Mouse (Mus musculus): Measurements from ENCODE around the gene Tgfbr3. TPM values are rescaled to one million over a fixed set of nuclear protein-coding genes. Genes with fewer than 3 reads are reported as not detected.

The Tgfbr3 gene
- 1 to 10 TPM; 4.0 to 8.2 TPM for polyA plus RNA-seq (2017; shearing (Covaris generic))

DNA sequence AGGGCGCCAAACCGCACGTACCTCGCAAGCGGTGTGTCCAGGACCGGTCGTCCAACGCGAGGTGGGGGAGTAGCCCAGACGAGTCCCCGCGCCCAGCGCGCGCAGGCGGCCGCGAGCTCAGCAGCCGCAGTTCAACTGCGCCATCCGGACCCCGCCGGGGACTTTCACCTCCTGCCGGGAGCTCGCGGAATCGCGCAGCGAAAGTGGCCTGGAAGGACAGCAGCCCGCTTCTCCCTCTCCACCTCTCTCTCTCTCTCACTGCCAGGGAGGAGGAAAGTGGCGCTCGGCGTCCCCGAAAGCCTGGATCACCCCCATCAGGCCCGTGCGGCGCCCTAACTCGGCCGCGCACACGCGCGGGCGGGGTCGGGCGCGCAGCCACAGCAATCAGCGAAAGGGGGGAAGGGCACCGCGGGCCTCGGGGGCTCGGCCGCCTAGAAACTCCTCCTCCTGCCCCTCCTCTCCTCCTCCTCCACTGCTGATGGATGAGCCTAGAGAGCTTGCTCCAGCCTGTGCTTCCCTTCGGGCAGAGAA, at the start of gene Tgfbr3:
Gene Tgfbr3, minus strand, starts transcription at position 396 of the 531 bp plus-strand sequence.
- ATAC-seq = peak; percentile 70

DNA sequence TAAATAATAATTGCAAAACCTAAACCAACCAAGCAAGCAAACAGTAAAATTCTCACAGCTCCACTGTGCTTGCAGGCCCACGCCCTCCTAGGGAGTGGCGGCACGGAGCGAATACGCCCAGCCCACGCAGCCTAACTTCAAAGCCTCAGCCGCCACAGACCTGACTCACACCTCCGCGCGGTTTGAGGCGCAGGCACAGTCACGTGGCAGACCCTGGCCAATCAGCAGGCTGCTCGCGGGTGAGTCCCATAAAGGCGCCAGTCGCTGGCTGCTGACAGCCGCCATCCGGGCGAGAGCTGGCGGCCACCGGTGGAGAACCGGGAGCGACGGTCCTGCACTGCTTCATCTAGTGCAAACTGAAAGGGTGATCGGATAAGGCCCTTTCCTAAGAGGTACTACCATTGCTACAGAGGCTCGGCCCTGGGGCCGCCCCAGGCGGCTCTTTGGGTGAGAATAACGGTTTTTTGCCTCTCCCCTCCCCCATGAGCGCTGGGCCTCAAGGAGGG, 41.5 kb upstream of the Tgfbr3 start, which contains the start of gene Brdt:
Gene Brdt, plus strand, starts transcription at position 244 of the 506 bp plus-strand sequence.
- ATAC-seq = no peak

DNA sequence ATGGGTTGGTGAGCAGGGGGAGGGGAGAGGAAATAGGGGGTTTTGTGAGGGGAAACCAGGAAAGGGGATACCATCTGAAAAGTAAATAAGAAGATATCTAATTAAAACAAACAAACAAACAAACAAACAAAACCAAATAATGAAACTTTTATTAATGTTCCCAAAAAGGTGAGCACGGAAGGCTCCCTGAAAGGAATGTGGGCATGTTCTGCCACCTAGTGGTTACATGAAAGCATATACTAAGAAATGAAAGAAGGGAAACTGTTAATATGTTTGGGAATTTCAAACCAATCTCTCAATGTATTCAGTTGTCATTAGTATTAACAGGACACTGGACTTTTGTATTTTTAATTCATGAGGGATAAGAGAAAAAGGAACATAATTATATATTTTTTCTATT, 31.3 kb upstream of the Tgfbr3 start:
- no peak for ATAC-seq

DNA sequence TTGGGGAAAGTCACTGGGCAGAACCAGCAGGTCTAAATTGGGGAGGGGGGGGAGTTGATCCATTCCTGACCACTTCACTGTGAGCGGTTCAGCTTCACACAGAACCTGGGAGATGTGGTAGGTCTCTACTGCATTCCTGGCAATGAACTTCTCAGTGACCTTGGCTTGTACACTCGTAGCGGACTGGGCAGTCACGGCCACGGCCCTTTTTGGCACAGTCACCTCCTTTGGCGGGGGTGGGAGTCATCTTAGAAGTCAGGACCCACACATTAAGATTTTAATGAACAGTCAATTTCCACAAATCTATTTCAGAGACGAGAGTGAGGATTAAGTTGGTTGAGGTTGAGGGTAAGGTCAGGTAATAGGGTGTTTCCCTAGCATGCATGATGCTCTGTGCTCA, 27.7 kb upstream of the Tgfbr3 start:
- ATAC-seq = no peak

DNA sequence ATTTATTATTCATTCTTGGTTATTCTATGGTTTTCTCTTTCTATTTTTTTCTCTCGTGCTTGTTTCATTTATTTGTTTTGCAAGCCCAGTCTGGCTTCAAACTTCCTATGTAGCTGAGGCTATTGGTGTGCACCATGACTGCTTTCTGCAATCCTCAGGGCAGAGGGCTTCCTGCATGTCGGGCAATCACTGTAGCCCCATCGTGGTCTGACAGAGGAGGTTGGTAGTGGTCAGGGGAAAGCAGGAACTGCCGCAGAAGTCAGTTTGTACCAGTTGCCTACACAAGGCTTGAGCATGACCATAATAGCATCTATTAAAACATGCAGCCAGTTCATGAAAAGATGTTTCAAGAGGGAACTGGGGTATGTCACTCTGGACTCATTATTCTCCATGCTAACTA, 18.0 kb upstream of the Tgfbr3 start:
- ATAC-seq = no peak

DNA sequence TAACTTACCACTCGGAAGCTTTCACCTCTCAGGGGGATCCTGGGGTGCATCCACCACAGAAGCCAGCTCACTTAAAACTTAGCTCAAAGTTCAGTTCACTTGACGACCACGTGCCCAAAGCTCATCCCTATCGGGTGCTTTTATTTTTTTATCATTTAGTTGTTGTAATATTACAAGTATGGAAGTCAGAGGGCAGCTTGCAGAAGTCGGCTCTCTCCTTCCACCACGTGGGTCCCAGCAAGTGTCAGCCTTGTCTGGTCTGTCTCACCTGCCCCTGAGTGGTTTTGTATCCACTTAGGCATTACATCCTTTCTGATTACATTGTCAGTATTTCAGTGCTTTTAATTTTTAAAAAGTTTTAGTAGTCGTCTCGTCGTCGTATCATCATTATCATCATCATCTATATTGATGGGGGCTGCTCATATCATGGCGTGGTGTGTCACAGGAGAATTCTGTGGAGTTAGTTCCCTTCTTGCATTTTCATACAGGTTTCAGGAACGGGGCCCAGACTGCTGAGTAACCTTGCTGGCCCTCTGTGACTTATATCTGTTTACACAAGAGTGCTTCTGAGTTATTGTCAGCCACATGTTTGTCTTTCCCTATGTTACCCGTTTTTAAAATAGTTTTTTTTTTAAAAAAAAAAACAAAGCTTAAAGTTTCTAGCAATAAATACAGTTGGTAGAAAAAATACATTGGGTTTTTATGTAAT, 14.8 kb upstream of the Tgfbr3 start:
- ATAC-seq = no peak

DNA sequence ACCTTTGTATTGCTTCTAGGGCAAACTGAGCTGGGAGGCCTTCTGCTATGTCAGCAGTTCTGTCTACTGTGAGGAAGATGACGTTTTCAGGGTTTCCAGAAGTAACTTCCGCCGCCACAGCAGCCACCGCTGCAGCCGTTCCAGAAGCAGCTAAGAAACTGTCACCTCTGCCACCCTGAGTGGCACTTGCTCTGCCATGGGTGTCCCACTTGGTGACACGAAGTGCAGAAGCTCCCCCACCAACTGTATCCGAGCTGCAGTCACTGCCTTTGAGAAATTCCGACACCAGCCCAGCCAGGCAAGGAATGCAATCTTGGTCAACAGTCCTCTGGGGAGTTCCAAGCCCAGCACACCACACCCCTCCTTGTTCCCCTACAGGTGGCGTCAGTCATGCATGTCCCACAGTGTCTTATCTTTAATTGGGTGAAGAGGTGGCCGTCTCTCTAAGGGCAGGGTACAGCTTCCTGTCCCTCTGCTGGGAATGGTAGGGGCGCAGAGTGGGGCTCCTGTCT, 14.0 kb upstream of the Tgfbr3 start:
- peak; percentile 63 for ATAC-seq

DNA sequence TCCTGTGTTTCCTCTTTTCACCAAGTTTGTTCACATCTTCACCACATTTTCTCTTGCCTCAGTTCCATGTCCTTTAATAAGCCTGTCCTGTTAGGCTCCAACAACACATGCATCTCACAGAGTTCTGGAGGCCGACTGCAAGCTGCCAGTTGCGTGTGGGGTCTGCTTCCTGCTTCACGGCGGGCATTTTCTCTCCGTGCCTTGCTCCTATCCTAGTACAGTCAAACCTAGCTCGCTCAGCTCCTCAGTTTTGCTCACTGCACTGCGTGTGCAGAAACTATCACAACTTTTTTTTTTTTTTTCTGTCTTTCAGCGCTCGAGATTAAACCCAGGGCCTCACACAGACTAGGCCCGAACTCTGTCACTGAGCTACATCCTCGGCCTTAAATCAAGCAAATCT, 9.4 kb upstream of the Tgfbr3 start:
- ATAC-seq = no peak

DNA sequence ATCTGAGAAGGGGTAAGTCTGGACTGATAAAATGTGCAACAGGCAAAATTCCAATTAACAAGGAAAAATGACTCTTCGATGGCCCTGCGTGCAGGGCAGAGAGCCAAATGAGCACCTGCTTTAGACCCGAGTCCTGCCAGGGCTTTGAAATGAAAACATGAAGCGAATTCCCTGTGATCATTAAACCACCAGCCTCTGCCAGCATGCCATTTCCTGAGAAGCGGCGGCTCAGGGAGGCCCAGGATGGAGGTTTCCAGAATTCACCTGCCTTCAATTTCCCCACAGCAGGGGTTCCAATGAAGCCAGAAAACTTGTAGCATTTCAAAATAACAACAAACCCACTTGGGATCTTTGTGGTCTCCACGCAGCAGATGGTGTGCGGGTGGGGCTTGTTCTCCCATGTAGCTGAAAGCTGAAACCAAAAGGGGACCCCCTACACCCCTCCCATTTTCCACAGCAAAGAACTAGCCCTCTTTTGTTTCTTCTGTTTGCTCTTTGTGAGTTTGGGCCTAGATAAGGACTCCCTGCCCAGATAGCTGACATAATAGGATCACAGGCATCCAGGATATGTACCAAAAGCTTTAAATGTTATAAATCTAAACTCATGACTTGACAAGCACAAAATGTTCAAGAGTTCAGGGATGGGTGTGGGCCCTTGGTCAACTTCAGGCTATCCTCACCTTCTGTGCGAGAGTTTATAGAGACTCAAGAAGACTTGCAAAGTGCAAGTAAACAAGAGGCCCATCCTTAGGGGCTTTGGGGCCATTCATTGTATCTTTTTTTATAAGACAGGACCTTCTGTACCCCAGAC, 7.3 kb upstream of the Tgfbr3 start:
- no peak for ATAC-seq

DNA sequence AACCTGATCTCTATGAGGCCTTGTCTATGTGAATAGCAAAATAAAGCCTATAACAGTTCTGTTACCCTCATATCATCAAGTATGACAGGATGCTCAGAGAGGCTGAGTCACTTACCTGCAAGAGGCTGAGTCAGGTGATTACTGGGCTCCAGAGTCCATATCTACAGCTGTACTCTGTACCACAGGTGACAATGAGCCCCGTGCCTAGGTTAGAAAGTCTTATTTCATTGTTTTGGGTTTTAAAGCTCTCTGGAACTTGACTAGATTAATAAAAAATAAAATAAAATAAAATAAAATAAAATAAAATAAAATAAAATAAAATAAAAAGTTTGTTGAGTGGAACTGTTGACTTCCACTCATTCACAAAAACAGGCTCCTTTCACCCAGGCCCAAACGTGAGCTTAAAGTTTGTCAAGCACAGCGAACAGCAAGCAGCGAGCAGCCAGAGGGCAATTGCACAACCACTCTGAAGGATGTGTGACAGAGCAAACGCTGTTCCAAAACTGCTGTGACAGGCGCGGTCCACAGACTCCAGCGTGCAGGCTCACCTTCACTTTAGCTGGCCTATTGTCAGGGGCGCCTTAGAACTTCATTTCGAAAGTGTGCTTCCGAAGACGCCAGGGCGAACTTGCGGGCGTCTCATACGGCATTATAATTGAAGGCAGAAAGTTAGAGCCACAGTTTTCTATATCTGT, 6.5 kb upstream of the Tgfbr3 start:
- ATAC-seq = no peak

DNA sequence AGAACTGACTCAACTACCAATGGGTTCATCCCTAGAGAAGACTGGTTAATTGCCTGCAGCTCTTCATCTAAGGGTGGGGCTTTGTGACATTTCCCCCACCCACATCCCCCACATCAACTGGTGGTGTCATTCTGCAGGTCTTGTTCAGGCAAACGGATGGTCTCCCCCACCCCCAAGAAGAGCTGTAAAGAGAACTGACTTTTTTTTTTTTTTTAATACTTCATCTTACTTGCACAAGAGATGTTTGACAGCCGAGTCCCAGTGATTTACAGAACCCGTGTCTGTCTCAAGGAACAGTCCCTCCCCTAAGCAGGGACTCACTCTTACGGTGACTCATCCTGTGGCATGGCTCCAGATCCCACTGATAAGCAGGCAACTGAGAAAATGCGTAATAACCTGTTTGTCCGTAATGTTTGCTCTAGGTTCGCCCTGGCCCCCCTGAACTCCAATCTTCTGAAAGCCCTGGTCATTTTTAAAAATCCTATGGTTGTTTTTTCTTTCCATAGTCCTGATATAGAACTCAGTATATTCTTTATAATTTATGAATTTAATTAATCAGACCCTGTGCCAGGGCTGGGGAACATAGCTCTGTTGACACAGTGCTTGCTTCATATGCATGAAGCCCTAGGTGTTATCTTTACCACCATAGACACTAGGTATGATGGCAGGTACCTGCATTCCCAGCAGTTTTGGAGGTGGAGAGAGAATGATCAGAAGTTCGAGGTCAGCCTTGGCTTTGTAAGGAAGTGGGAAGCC, 5.8 kb upstream of the Tgfbr3 start:
- peak; percentile 49 for ATAC-seq

DNA sequence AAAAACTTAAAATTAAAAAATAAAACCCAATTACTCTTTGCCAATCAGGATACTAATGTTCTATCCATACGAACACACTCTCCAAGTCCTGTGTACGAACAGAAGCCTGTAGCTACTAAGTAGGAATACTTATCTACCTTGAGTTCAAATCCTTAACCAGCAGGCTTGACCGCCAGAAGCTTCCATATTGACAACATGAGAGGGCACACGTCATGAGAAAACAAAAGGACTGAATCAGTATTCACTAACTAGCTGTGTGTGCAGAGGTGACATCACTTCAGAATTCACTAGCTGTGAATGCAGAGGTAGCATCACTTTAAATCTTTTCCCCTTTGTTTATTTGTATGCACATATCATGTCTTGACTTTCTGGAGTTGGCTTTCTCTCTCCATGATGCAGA, 4.6 kb upstream of the Tgfbr3 start:
- no peak for ATAC-seq

DNA sequence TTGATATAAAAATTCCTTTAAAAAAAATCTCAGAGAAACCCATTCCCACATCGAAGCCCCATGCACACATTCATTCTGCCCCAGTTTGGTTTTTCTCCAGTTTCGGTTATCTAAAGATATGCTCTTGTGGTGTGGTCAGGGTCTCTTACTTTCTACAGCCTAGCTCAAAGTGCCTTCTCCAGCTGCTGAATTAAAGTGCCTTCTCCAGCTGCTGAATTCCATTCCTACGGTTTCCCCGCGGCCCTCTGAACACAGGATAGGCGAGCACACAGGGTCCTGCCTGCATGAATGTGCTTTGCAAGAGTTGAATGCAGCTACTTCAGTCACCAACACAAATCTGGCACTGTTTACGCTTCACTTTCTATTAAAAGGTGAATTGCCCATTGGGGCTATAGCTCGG, 557 bp upstream of the Tgfbr3 start:
- no peak for ATAC-seq

DNA sequence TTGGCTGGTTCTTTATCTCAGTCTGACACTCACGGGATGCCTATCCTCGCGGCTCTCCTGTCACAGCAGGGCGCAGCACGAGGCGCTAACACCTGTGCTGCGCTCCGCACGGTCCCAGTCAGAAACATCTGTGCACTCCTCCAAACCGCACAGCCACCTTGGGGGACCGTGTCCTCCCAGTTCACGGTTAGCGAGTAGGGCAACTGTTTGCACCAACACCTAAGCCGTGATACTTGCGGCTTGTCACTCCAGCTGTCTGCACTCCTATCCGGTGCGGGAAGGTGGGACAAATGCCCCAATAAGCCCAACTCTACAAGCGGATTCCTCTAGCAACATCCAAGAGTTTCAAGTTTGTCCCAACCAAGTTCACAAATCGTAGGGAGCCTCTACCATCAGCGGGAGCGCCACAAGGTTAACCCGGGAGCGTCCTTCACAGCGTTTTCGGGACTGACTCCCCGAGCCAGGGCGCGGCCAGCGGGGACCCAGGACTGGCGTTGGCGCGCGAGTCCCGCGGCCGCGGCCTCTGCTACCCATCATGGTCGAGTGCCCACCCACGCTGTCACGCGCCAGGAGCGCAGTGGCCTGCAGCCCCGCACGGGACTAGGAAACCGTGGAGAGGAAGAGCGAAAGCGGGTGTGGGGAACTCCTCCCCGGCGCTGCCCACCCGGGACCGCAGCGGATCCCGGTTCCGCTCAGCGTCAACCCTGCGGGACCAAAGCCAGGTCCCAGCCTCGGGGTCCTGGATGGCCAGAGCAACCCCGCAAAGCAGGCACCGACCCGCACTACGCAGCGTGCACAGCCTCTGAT, 799 bp downstream of the Tgfbr3 start:
- ATAC-seq = peak; percentile 29

DNA sequence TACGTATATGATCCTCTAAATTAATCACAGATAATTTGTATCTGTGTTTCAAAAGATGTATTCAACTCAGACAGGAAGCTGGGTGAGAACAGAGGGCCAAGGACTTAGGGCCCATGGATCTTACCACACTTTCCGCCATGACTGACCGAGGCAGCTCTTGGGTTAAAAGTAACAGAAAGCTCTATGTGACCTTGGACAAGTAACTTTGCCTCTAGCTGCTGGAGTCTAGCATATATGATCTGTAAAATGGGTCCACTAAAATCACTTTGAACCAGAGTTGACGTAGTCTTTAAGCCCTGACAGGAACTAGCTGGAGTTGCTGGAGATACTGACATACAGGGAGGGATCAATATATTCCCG, 1.5 kb downstream of the Tgfbr3 start:
- no peak for ATAC-seq

DNA sequence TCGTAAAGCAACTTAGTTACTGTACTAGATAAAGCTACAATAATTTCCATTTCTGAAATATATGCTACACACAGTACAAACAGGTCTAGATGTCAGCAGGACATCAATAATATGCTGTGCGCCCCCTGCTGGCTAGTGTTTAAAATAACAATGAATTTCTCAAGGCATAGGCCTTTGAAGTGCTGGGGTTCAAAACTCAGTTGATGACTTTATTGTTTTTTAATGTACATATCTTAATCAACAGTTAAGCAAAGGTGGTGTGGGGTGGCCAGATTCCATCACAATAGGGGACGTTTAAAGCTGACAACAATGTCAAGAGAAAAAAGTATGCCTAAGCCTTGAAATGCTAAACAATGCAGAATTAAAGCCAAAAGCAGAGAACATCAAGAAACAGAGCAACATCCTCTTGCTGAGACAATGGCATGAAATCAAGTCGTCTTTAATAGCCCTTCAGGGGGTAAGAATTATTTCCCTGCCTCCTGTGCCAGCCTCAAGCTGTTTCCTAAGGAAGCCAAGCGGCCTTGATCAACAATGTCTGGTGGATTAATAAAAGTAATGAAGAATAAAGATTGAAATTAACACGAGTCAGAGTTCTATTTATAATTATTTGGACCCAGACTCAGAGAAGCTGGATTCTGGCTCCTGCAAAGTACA, 2.0 kb downstream of the Tgfbr3 start:
- peak; percentile 45 for ATAC-seq

DNA sequence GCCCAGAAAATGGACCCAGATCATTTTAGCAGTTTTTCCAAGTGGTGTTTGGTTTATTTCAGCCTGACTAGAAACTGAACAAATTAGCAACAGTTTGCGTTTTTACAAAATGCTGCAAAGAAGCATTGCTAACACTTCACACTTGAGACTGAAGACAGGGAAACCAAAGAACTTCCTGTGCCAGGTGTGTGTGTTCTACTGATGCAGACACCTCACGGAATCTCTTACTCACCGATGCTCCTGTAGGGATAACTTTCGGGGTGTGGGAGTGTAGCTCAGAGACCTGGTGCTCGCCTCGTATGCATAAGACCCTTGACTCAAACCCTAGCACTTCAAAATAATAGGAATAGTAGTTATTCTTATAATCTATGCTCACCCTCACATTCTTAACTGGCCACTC, 3.9 kb downstream of the Tgfbr3 start:
- no peak for ATAC-seq

DNA sequence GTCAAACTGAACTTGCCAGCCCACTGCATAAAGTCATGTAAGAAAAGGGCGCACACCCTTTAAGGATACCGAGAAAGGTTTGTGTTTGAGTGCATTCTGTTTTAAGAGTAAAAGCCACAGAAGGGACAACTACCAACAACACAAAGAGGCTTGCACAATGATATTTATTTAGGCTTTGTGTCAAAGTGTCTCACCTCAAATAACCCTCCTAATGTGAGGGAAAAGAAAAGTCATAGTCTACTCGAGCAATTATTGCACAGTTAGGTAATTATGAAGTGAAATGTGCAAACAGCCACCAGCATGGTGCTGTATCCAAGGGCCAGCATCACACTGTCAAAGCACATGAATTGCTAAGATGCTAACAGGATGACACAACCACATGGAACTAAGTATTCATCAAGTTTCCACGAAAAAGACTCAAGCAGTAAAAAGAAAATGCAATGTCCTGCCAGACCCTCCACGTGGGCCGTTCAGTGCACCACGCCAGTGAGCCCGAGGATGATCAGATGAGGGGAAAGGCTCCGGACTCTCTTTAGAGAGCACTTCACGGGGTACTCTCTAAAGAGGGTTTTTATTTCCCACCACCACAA, 5.4 kb downstream of the Tgfbr3 start:
- no peak for ATAC-seq

DNA sequence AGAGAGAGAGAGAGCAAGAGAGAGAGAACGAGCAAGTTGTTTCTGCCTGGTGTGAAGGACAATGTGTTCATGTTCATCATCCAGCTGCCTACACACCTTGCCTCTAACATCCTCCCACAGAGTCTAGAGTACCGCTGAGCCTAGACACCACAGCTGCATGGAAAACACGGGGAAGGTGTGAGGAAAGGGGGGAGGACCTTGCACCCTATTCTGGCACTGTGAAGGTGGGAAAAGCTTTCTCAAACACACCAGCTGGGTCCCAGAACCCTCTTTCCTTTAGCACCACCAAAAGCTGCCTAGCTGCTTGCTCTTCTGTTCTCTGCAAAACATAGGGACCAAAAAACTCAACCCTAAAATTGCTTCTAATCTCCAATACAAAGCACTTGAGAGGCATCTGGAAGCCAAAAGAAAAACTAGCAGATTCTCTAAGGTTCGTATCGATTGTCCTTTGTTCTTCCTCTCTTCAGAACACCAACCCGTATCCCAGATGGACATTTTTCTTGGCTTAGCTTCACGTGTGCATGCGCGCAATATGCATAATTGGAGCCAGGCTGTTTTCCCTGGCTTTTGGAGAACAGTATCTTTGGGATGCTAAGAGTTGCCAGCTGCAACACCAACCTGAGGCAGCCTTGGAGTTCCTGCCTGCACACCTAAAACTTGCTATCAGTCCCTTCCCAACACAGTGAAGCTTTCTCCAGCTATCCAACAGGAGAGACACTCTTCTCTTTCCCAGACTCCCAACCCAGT, 6.7 kb downstream of the Tgfbr3 start:
- no peak for ATAC-seq

All from activated CD4-positive, CD25-positive, alpha-beta regulatory T cell, adult 4 months (primary cell).